Mouse (Mus musculus): ENCODE measurements at regions not wholly inside any gene's neighbourhood (a gene's known extent, or its start where the extent isn't known, plus 50 kb on each side); places are given as distances from the start of the nearest gene placed in this dataset.

GRCm38 (mm10) chr12:107322861-107323260, 165.6 kb upstream of the 3110018I06Rik start:
- DNase-seq (ENCODE audit: low read depth, low spot score) (no peak), ATAC-seq (no peak)
- TF ChIP-seq CTCF (IDR thresholded peaks at IDR 0.05), result no peak
- ChIA-PET POLR2A (no interaction called here), CTCF (no interaction called here)
- in situ Hi-C loops (cut with MboI; ENCODE audit: low pct_unique_long_range_greater_than_20kb), result no loop called here
- no peaks in the 10 kb centered on the region for H3K27me3 ChIP-seq

DNA sequence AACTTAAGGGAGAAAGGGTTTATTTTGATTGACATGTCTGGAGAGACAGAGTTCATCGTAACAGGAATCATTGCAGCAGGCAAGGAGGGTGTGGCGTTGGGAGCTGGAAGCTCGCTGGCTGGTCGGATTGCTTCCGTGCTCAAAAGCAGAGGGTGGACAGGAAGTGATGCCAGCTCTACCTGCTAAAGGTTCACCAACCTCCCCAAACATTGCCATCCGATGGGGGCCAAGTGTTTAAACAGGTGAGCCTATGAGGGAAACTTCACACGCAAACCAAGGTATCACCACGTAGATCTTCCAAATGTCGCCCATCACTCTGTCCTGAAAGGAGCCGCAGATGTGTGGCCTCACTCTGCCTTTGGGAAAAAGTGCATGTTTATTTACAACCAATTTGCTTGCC, 162.3 kb upstream of the 3110018I06Rik start:
- no peaks in the 10 kb centered on the region for H3K27me3 ChIP-seq
- ChIA-PET CTCF (no interaction called here), POLR2A (no interaction called here)
- DNase-seq (ENCODE audit: low read depth, low spot score) (no peak), ATAC-seq (no peak)
- in situ Hi-C loops (cut with MboI; ENCODE audit: low pct_unique_long_range_greater_than_20kb), result no loop called here
- no peak for TF ChIP-seq CTCF (IDR thresholded peaks at IDR 0.05)

DNA sequence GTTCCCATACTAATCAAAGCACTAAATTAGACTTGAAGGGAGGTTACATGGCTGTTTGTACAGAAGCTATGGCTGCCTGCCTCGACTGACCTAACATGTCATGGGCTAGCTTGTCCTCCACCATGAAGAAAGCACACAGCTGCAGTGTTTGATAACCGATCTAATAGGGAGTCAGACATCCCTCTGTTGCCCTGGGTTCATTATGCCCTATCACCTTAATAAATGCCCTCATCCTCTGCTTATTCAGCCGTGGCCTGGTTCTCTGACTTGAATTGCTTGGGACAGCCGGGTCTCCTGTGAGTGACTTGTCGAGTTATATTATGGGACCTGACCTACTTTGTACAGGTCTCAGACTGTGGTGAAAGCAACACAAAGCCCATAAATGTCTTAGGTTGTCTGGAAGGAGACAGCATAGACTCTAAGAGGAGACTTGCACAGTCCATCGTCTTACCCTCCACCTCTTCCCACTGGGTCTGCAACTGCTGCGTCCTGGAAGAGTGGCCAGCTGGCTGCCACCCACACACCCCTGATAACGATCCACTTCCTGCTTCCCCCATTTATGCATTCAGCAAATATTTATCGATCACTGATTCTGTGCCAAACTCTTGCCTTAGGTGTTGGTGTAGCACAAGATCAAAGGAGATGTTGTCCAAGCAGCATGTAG, 161.2 kb upstream of the 3110018I06Rik start:
- no peaks in the 10 kb centered on the region for H3K27me3 ChIP-seq
- ChIA-PET CTCF (no interaction called here), POLR2A (no interaction called here)
- ATAC-seq (no peak), DNase-seq (ENCODE audit: low read depth, low spot score) (no peak)
- TF ChIP-seq CTCF (IDR thresholded peaks at IDR 0.05), result no peak
- in situ Hi-C loops (cut with MboI; ENCODE audit: low pct_unique_long_range_greater_than_20kb), result no loop called here

DNA sequence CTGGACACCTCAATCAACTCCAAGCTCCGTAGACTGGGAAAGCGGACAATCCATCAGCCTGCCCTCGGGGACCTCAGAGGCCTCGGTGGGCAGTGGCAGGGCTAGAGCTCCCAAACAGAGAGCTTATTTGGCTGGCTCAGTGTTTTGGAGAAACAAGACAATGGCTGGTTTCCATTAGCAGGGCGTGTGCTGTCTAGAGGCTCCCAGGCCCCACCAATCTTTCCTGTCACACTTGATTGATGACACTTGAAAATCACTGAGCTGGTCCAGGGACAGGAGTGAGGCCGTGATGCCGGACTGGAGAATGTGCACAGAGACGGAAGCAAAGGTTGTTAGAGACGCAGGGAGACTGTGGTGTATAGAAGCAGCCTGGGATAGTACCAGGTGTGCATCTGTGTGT, 159.4 kb upstream of the 3110018I06Rik start:
- no peak for ATAC-seq
- DNase-seq (ENCODE audit: low read depth, low spot score), result no peak
- in situ Hi-C loops (cut with MboI; ENCODE audit: low pct_unique_long_range_greater_than_20kb), result no loop called here
- POLR2A ChIA-PET, result no interaction called here
- H3K27me3 ChIP-seq, result no peaks in the 10 kb centered on the region
- CTCF ChIA-PET, result no interaction called here
- TF ChIP-seq CTCF (IDR thresholded peaks at IDR 0.05), result no peak

- DNase-seq (ENCODE audit: low read depth, low spot score) (no peak), ATAC-seq (no peak)
- H3K27me3 ChIP-seq, result no peaks in the 10 kb centered on the region
- CTCF ChIA-PET, result no interaction called here
- POLR2A ChIA-PET, result no interaction called here
- in situ Hi-C loops (cut with MboI; ENCODE audit: low pct_unique_long_range_greater_than_20kb), result no loop called here
- no peak for TF ChIP-seq CTCF (IDR thresholded peaks at IDR 0.05)
Measured at GRCm38 (mm10) chr12:107334366-107334765, 154.1 kb upstream of the 3110018I06Rik start.

- DNase-seq (ENCODE audit: low read depth, low spot score) (no peak), ATAC-seq (no peak)
- TF ChIP-seq CTCF (IDR thresholded peaks at IDR 0.05), result no peak
- CTCF ChIA-PET, result no interaction called here
- POLR2A ChIA-PET, result no interaction called here
- in situ Hi-C loops (cut with MboI; ENCODE audit: low pct_unique_long_range_greater_than_20kb), result no loop called here
- H3K27me3 ChIP-seq, result no peaks in the 10 kb centered on the region
Measured at GRCm38 (mm10) chr12:107335106-107335505, 153.3 kb upstream of the 3110018I06Rik start.

DNA sequence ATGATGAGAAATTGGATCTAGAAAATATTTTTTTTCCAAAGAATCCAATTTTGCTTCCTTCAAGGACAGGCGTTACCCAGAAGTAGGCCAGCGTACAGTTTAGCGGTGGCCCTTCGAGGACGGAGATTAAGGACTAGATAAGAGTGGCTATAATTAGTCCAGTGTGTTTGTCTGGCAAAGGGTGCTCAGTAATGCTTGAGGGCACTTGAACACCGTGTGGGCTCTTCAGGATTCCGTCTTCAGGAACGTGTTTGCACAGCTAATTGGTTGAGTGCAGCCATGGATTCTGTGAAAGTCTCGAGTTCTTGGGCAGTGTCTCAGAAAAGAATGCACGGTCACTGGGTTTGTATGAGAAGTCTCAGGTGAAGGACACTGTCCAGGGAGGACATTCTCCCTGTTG, 149.7 kb upstream of the 3110018I06Rik start:
- POLR2A ChIA-PET, result no interaction called here
- in situ Hi-C loops (cut with MboI; ENCODE audit: low pct_unique_long_range_greater_than_20kb), result no loop called here
- DNase-seq (ENCODE audit: low read depth, low spot score), result no peak
- no peak for ATAC-seq
- CTCF ChIA-PET, result no interaction called here
- H3K27me3 ChIP-seq, result no peaks in the 10 kb centered on the region
- TF ChIP-seq CTCF (IDR thresholded peaks at IDR 0.05), result no peak

- ChIA-PET POLR2A (no interaction called here), CTCF (no interaction called here)
- ATAC-seq, result no peak
- no peaks in the 10 kb centered on the region for H3K27me3 ChIP-seq
- in situ Hi-C loops (cut with MboI; ENCODE audit: low pct_unique_long_range_greater_than_20kb), result no loop called here
- no peak for DNase-seq (ENCODE audit: low read depth, low spot score)
- no peak for TF ChIP-seq CTCF (IDR thresholded peaks at IDR 0.05)
Measured at GRCm38 (mm10) chr12:107356211-107356610, 132.2 kb upstream of the 3110018I06Rik start.

- no peak for DNase-seq (ENCODE audit: low read depth, low spot score)
- ChIA-PET CTCF (no interaction called here), POLR2A (no interaction called here)
- TF ChIP-seq CTCF (IDR thresholded peaks at IDR 0.05), result no peak
- ATAC-seq, result no peak
- H3K27me3 ChIP-seq, result no peaks in the 10 kb centered on the region
- in situ Hi-C loops (cut with MboI; ENCODE audit: low pct_unique_long_range_greater_than_20kb), result no loop called here
Measured at GRCm38 (mm10) chr12:107356974-107357373, 131.5 kb upstream of the 3110018I06Rik start.

DNA sequence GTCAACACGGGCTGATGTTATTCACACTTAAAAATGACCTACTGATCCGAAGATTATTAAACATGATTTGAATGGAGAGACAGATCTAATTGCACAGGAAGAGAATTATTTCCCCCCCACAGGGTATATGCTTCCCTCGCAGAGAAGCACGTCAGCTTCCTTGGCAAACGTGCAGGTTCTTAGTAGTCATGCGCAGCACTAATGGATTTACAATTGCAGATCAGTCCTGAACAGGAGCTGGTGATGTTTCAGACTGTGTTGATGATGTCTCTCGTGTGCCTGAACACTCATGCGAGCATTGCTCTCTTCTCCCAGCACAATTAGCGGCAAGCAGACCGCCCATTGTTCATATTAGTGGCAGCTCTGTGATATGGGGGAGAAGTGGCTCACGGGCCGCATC, 127.9 kb upstream of the 3110018I06Rik start:
- H3K27me3 ChIP-seq, result no peaks in the 10 kb centered on the region
- ChIA-PET CTCF (no interaction called here), POLR2A (no interaction called here)
- ATAC-seq (no peak), DNase-seq (ENCODE audit: low read depth, low spot score) (no peak)
- TF ChIP-seq CTCF (IDR thresholded peaks at IDR 0.05), result no peak
- in situ Hi-C loops (cut with MboI; ENCODE audit: low pct_unique_long_range_greater_than_20kb), result no loop called here

GRCm38 (mm10) chr12:107361606-107362005, 126.8 kb upstream of the 3110018I06Rik start:
- in situ Hi-C loops (cut with MboI; ENCODE audit: low pct_unique_long_range_greater_than_20kb), result no loop called here
- CTCF ChIA-PET, result no interaction called here
- ATAC-seq, result no peak

GRCm38 (mm10) chr12:107362120-107362519, 126.3 kb upstream of the 3110018I06Rik start:
- DNase-seq (ENCODE audit: low read depth, low spot score) (no peak), ATAC-seq (no peak)
- CTCF ChIA-PET, result no interaction called here
- TF ChIP-seq CTCF (IDR thresholded peaks at IDR 0.05), result no peak
- POLR2A ChIA-PET, result no interaction called here
- in situ Hi-C loops (cut with MboI; ENCODE audit: low pct_unique_long_range_greater_than_20kb), result no loop called here
- H3K27me3 ChIP-seq, result no peaks in the 10 kb centered on the region

More at GRCm38 (mm10) chr12:107361606-107362005, 126.8 kb upstream of the 3110018I06Rik start:
- no peak for DNase-seq (ENCODE audit: low read depth, low spot score)
- no peaks in the 10 kb centered on the region for H3K27me3 ChIP-seq
- no peak for TF ChIP-seq CTCF (IDR thresholded peaks at IDR 0.05)
- POLR2A ChIA-PET, result no interaction called here

Measured in Patski (cell line).